Mouse (Mus musculus) cortical plate, adult 2 months (tissue): ENCODE measurements around the gene Syngr4.

Source experiments
- CTCF ChIP-seq: fragments of 200-500 bp; IDR thresholded peaks from 2 replicates; pipeline ENCODE4 v1.5.1; 2011; ENCODE audit warnings: mild to moderate bottlenecking, control low read depth, low read length; ENCODE audit not compliant: insufficient read depth; ENCODE audit errors: extremely low read depth
- POLR2A ChIP-seq: fragments of 200-500 bp; IDR thresholded peaks from 2 replicates; pipeline ENCODE4 v1.6.1; 2011; ENCODE audit warnings: mild to moderate bottlenecking, low read length, control low read depth; ENCODE audit not compliant: insufficient read depth; ENCODE audit errors: extremely low read depth

DNA sequence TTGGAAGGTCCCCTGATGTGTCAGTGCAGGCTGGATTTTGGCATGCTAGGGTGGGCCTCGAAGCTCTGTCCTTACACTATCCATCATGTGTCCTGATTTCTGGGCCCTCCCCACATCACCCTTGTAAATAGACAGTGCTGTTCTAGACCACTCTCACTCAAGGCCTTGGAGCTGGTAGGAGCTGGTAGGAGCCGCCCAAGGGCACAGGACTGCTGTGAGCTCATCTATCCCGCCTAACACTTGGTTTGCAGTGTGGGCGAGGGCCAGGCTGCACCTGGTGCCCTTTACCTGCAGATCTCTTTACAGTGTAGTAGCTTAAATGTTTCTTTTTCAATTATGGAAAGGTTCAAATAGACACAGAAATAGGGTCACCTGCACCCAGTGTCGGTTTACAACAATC, 18.5 kb upstream of the Syngr4 start:
- TF ChIP-seq POLR2A (no peak), CTCF (no peak)
